Mouse (Mus musculus): ENCODE data around the gene Gpr155.

DNA sequence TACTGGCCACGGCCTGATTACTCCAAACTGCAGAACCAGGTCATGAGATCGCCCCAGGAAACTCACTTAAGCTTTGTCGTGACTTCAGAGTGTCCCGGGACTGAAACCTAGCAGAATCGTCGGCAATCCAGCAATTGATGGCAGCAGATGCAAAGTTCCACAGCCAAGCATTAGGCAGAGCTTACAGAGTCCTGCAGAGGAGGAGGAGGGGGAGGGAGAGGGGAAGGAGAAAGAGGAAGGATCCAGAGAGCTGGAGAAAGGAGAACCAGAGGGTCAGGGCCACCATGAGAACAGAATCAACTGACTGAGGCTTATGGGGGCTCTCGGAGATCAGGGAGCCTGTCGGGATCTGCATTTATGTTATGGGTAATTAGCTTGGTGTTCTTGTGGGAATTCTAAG is 48.0 kb downstream of the Gpr155 start:
- no peak for TF ChIP-seq POLR2A (IDR thresholded peaks at IDR 0.05; ENCODE audit: low read depth, low read length)
- TF ChIP-seq CTCF (conservative IDR thresholded peaks at IDR 0.05; ENCODE audit: insufficient read depth, insufficient read length, low read depth, low read length): no peak

Data from kidney, adult 2 months (tissue).